Mouse (Mus musculus) liver, embryonic 11.5 days (tissue): ENCODE results near the gene Nyap1. TPM values are rescaled to one million over a fixed set of nuclear protein-coding genes. Genes with fewer than 3 reads are reported as not detected.

ENCODE experiments used
- ATAC-seq: fragments of 200-750 bp; cut with Nextera tagmentation; replicated peaks from 2 replicates; pipeline ENCODE4 v1.8.0; 2017; ENCODE audit warnings: moderate number of reproducible peaks, mild to moderate bottlenecking, moderate TSS enrichment, moderate library complexity; ENCODE audit not compliant: low FRiP score
- DNase-seq: peaks from one replicate; pipeline ENCODE4 v3.0.0-alpha.2; 2017; ENCODE audit warnings: low spot score
- H3K27ac ChIP-seq: fragments of 300-500 bp; sonication (generic); 2 replicates; pipeline ENCODE4 v1.5.1; 2014; ENCODE audit warnings: mild to moderate bottlenecking, low read depth, low read length, control low read depth
- H3K27me3 ChIP-seq: fragments of 300-500 bp; sonication (generic); replicated peaks from 2 replicates; pipeline ENCODE4 v1.6.1; 2014; ENCODE audit warnings: low read length, mixed read lengths; ENCODE audit not compliant: control insufficient read depth, insufficient read depth
- H3K36me3 ChIP-seq: fragments of 300-500 bp; sonication (generic); 2 replicates; pipeline ENCODE4 v1.6.1; 2014; ENCODE audit warnings: mild to moderate bottlenecking, low read length, moderate library complexity, mixed read lengths; ENCODE audit not compliant: control insufficient read depth, insufficient read depth
- H3K4me1 ChIP-seq: fragments of 300-500 bp; sonication (generic); replicated peaks from 2 replicates; pipeline ENCODE4 v1.6.1; 2014; ENCODE audit warnings: low read length, mixed read lengths; ENCODE audit not compliant: control insufficient read depth, insufficient read depth
- H3K4me2 ChIP-seq: fragments of 300-500 bp; sonication (generic); 2 replicates; pipeline ENCODE4 v1.6.1; 2014; ENCODE audit warnings: mild to moderate bottlenecking, control low read depth, moderate library complexity
- H3K4me3 ChIP-seq: fragments of 300-500 bp; sonication (generic); 2 replicates; pipeline ENCODE4 v1.5.1; 2014; ENCODE audit warnings: low read depth, low read length, control low read depth
- H3K9ac ChIP-seq: fragments of 300-500 bp; sonication (generic); 2 replicates; pipeline ENCODE4 v1.6.1; 2014; ENCODE audit warnings: low read depth, low read length, control low read depth
- H3K9me3 ChIP-seq: fragments of 300-500 bp; sonication (generic); 2 replicates; pipeline ENCODE4 v1.6.1; 2016; ENCODE audit warnings: low read length, inconsistent platforms, mixed read lengths; ENCODE audit not compliant: control insufficient read depth
- WGBS: fragments of 180-500 bp; shearing (Covaris S2); extraction: QIAGEN DNeasy Blood & Tissue Kit; methylation state at CpG from one replicate; pipeline ENCODE4 v1.1.7; 2014; 5-methylcytosine and 5-hydroxymethylcytosine counted together
- polyA plus RNA-seq: library from polyadenylated mRNA; unstranded; fragments of >200 nt; fragmentation: Nextera tagmentation; extraction: Ambion mirVana; gene quantifications from 2 replicates; pipeline ENCODE4 v1.2.1, GENCODE M21; 2014

Nyap1 gene
- polyA plus RNA-seq = 0.39 and 0.43 TPM in 2 replicates

- WGBS = under 1% methylated on average over 68 of the region's 71 CpGs
- Histone ChIP-seq H3K4me1 (peaks cover 25% of the 10 kb centered on the region), H3K4me3 (peak within 1 kb of the TSS; percentile 71), H3K27ac (peak within 1 kb of the TSS; percentile 41), H3K4me2 (peak within 1 kb of the TSS; percentile 97), H3K27me3 (no peaks in the 10 kb centered on the region), H3K9me3 (no peaks in the 10 kb centered on the region), H3K36me3 (no peaks in the 10 kb centered on the region), H3K9ac (peak within 1 kb of the TSS; percentile 80)
- peak; percentile 80 for ATAC-seq
- DNase-seq = peak; percentile 89
Observed at GRCm38 (mm10) chr5:137741023-137741931, at the start of gene Nyap1. Gene Nyap1, minus strand, starts transcription at chr5:137741607.

GRCm38 (mm10) chr5:137788946-137789531, 47.6 kb upstream of the Nyap1 start:
- Histone ChIP-seq H3K4me2 (no peak overlapping the region), H3K9ac (no peak overlapping the region), H3K36me3 (peaks cover 5% of the 10 kb centered on the region), H3K4me1 (peaks cover 14% of the 10 kb centered on the region), H3K4me3 (no peak overlapping the region), H3K27me3 (no peaks in the 10 kb centered on the region), H3K9me3 (no peaks in the 10 kb centered on the region), H3K27ac (no peak overlapping the region)
- ATAC-seq = no peak
- no peak for DNase-seq
- 93% methylated on average over 2 of the region's 2 CpGs for WGBS

GRCm38 (mm10) chr5:137788171-137788570, 46.8 kb upstream of the Nyap1 start:
- H3K4me2 ChIP-seq = peak overlapping the region; percentile 92
- no peak overlapping the region for H3K27ac ChIP-seq
- ATAC-seq (no peak), DNase-seq (no peak)
- no peaks in the 10 kb centered on the region for H3K9me3 ChIP-seq
- H3K4me3 ChIP-seq = peak overlapping the region; percentile 92; the same call in 1 of the 2 replicates
- peaks cover 20% of the 10 kb centered on the region for H3K4me1 ChIP-seq
- H3K27me3 ChIP-seq = no peaks in the 10 kb centered on the region
- H3K9ac ChIP-seq = no peak overlapping the region
- 65% methylated on average over 23 of the region's 24 CpGs for WGBS
- peaks cover 5% of the 10 kb centered on the region for H3K36me3 ChIP-seq

GRCm38 (mm10) chr5:137787151-137787928, 45.9 kb upstream of the Nyap1 start, which contains the start of the genes Mepce and Zcwpw1:
Gene Mepce, minus strand, starts transcription at chr5:137787655.
Gene Zcwpw1, plus strand, starts transcription at chr5:137787798.
- DNase-seq (peak; percentile 90), ATAC-seq (peak; percentile 74)
- under 1% methylated on average over 48 of the region's 48 CpGs for WGBS
- Histone ChIP-seq H3K4me1 (peaks cover 20% of the 10 kb centered on the region), H3K4me2 (peak within 1 kb of the TSS; percentile 98), H3K9ac (peak within 1 kb of the TSS; percentile 97), H3K4me3 (peak within 1 kb of the TSS; percentile 92), H3K27ac (peak within 1 kb of the TSS; percentile 99), H3K9me3 (no peaks in the 10 kb centered on the region), H3K27me3 (no peaks in the 10 kb centered on the region), H3K36me3 (peaks cover 12% of the 10 kb centered on the region)

GRCm38 (mm10) chr5:137786109-137786942, 44.9 kb upstream of the Nyap1 start:
- peaks cover 24% of the 10 kb centered on the region for H3K4me1 ChIP-seq
- H3K27ac ChIP-seq = peak overlapping the region; percentile 99
- DNase-seq = peak; percentile 98
- H3K36me3 ChIP-seq = peaks cover 21% of the 10 kb centered on the region
- H3K4me2 ChIP-seq = peak overlapping the region; percentile 98
- WGBS = under 1% methylated on average over 78 of the region's 79 CpGs
- no peaks in the 10 kb centered on the region for H3K9me3 ChIP-seq
- H3K27me3 ChIP-seq = no peaks in the 10 kb centered on the region
- peak overlapping the region; percentile 97 for H3K9ac ChIP-seq
- H3K4me3 ChIP-seq = peak overlapping the region; percentile 92
- ATAC-seq = peak; percentile 85

GRCm38 (mm10) chr5:137785164-137786031, 44.0 kb upstream of the Nyap1 start:
- Histone ChIP-seq H3K9ac (peak overlapping the region; percentile 97), H3K27me3 (no peaks in the 10 kb centered on the region), H3K4me2 (peak overlapping the region; percentile 98), H3K36me3 (peaks cover 28% of the 10 kb centered on the region), H3K9me3 (no peaks in the 10 kb centered on the region), H3K4me1 (peaks cover 25% of the 10 kb centered on the region), H3K27ac (peak overlapping the region; percentile 99), H3K4me3 (peak overlapping the region; percentile 92)
- ATAC-seq (peak; percentile 13; the same call in 1 of the 2 replicates), DNase-seq (peak; percentile 52)
- WGBS = 2% methylated on average over 59 of the region's 62 CpGs

- Histone ChIP-seq H3K36me3 (peaks cover 29% of the 10 kb centered on the region), H3K27ac (peak overlapping the region; percentile 99; the same call in 1 of the 2 replicates), H3K4me2 (peak overlapping the region; percentile 98), H3K27me3 (no peaks in the 10 kb centered on the region), H3K9ac (peak overlapping the region; percentile 97), H3K4me1 (peaks cover 34% of the 10 kb centered on the region), H3K4me3 (peak overlapping the region; percentile 92), H3K9me3 (no peaks in the 10 kb centered on the region)
- WGBS = 81% methylated on average over 14 of the region's 14 CpGs
- ATAC-seq (no peak), DNase-seq (no peak)
Observed at GRCm38 (mm10) chr5:137784546-137784945, 43.1 kb upstream of the Nyap1 start.
